Mouse (Mus musculus) spleen, embryonic (tissue): ENCODE results near the gene Safb.

Source experiments
- CTCF ChIA-PET: fragments of 350-600 bp; sonication (Branson Sonifier 250); formaldehyde crosslinking; loops from one replicate; lab custom pipeline; 2022; lab: Charles Lee

Safb gene

GRCm38 (mm10) chr17:56634023-56634422 is 49.4 kb downstream of the Safb start:
- CTCF ChIA-PET = no interaction called here

- CTCF ChIA-PET = no interaction called here
Measured at GRCm38 (mm10) chr17:56643237-56643636, 58.6 kb downstream of the Safb start.

- CTCF ChIA-PET = no interaction called here
Measured at GRCm38 (mm10) chr17:56647546-56647945, 62.9 kb downstream of the Safb start.

GRCm38 (mm10) chr17:56651801-56652200 is 67.2 kb downstream of the Safb start:
- CTCF ChIA-PET = no interaction called here

GRCm38 (mm10) chr17:56654771-56655170 is 70.1 kb downstream of the Safb start:
- CTCF ChIA-PET = no interaction called here

- CTCF ChIA-PET = no interaction called here
Measured at GRCm38 (mm10) chr17:56655311-56655710, 70.7 kb downstream of the Safb start.
